Mouse (Mus musculus): ENCODE measurements around the gene Ptrh1. TPM values are rescaled to one million over a fixed set of nuclear protein-coding genes. Genes with fewer than 3 reads are reported as not detected.

The Ptrh1 gene
- polyA plus RNA-seq, 1 experiment from 2014 or later = 3.9 TPM

GRCm38 (mm10) chr2:32779714-32780113, 4.1 kb downstream of the Ptrh1 start:
- no peak for ATAC-seq (ENCODE audit: insufficient read depth, low FRiP score)
- no peaks in the 10 kb centered on the region for H3K9me3 ChIP-seq (replicated peaks; ENCODE audit: control insufficient read depth, low read length)
- no peaks in the 10 kb centered on the region for H3K36me3 ChIP-seq (ENCODE audit: control insufficient read depth, insufficient read depth, low read length)
- H3K27me3 ChIP-seq (ENCODE audit: control insufficient read depth, insufficient read depth, low read length) = no peaks in the 10 kb centered on the region
- H3K27ac ChIP-seq (ENCODE audit: low read length) = no peak overlapping the region
- H3K4me3 ChIP-seq (replicated peaks; ENCODE audit: low read length) = no peak overlapping the region
- H3K4me2 ChIP-seq (ENCODE audit: low read depth, low read length) = no peak overlapping the region
- peaks cover 12% of the 10 kb centered on the region for H3K4me1 ChIP-seq (ENCODE audit: control insufficient read depth, insufficient read depth, low read length)
- WGBS = 91% methylated on average over 6 of the region's 6 CpGs
- H3K9ac ChIP-seq (ENCODE audit: low read length) = no peak overlapping the region

DNA sequence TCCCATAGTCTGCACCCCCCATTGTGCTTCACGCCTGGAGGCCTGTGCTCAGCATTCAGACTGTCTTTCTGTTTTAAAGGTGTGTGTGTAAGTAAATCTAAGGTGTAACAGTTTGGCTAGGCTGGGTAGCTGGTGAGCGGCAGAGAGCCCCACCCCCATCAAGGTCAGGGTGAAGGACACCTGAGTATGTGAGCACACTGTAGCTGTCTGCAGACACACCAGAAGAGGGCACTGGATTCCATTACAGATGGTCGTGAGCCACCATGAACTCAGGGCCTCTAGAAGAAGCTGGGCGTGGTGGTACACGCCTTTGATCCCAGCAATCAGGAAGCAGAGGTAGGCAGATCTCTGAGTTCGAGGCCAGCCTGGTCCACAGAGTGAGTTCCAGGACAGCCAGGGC, 6.1 kb downstream of the Ptrh1 start:
- Histone ChIP-seq H3K4me1 (ENCODE audit: control insufficient read depth, insufficient read depth, low read length) (0 out of 2 replicates have a peak, but pooled peaks cover under 1% of the 10 kb centered on the region), H3K27ac (ENCODE audit: low read length) (no peak overlapping the region), H3K4me3 (replicated peaks; ENCODE audit: low read length) (no peak overlapping the region), H3K4me2 (ENCODE audit: low read depth, low read length) (no peak overlapping the region), H3K9ac (ENCODE audit: low read length) (no peak overlapping the region), H3K27me3 (ENCODE audit: control insufficient read depth, insufficient read depth, low read length) (no peaks in the 10 kb centered on the region), H3K36me3 (ENCODE audit: control insufficient read depth, insufficient read depth, low read length) (no peaks in the 10 kb centered on the region), H3K9me3 (replicated peaks; ENCODE audit: control insufficient read depth, low read length) (no peaks in the 10 kb centered on the region)
- 67% methylated on average over 6 of the region's 6 CpGs for WGBS
- no peak for ATAC-seq (ENCODE audit: insufficient read depth, low FRiP score)

DNA sequence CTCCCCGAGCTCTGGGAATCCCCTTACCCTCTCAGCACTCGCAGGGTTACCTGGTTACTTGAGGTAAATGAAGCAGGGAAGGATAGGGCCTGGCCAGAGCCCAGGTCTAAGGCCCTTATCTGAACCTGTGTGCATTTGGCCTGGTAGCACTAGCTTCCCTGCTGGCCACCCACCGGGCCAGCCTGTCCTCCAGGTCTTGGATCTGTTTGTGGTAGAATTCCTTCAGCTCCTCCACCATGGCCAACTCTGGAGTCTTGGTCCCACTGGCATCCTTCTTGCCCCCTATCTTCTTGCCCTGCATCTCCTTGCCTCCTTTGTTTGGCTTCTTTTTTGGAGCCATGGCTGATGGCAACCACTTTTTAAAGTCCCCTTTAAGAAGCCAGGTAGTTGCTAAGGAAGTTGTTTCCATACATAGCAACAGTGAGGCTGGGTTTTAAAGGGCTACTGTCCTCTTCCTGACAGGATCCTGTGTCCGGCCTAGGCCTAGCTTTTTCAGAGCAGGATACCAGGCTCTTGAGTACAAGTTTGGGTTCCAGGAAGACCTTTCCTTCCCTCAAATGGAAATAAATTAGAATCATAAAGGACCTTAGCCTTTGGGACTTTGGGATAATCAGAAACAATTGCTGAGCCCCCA, 8.6 kb downstream of the Ptrh1 start, which contains the start of gene Cfap157:
Gene Cfap157, minus strand, starts transcription at position 381 of the 634 bp plus-strand sequence.
- no peak for ATAC-seq (ENCODE audit: insufficient read depth, low FRiP score)
- Histone ChIP-seq H3K27me3 (ENCODE audit: control insufficient read depth, insufficient read depth, low read length) (no peaks in the 10 kb centered on the region), H3K36me3 (ENCODE audit: control insufficient read depth, insufficient read depth, low read length) (no peaks in the 10 kb centered on the region), H3K4me3 (replicated peaks; ENCODE audit: low read length) (no peak within 1 kb of the TSS), H3K27ac (ENCODE audit: low read length) (no peak within 1 kb of the TSS), H3K4me1 (ENCODE audit: control insufficient read depth, insufficient read depth, low read length) (no peaks in the 10 kb centered on the region), H3K9me3 (replicated peaks; ENCODE audit: control insufficient read depth, low read length) (no peaks in the 10 kb centered on the region), H3K4me2 (ENCODE audit: low read depth, low read length) (no peak within 1 kb of the TSS), H3K9ac (ENCODE audit: low read length) (no peak within 1 kb of the TSS)
- WGBS = 53% methylated on average over 4 of the region's 4 CpGs

DNA sequence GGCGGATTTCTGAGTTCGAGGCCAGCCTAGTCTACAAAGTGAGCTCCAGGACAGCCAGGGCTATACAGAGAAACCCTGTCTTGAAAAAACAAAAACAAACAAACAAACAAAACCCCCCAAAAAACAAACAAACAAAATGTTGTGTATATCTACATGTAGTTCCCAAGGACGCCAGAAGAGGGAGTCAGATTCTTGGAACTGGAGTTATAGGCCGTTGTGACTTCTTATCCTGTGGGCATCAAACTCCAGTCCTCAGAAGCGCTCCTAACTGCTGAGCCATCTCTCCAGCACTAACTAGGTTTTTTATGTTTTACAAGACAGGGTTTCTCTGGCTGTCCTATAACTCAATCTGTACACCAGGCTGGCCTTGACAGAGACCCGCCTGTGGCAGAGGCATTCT, 11.6 kb downstream of the Ptrh1 start:
- WGBS = 61% methylated on average over 6 of the region's 6 CpGs
- H3K9me3 ChIP-seq (replicated peaks; ENCODE audit: control insufficient read depth, low read length) = no peaks in the 10 kb centered on the region
- H3K4me2 ChIP-seq (ENCODE audit: low read depth, low read length) = no peak overlapping the region
- no peak overlapping the region for H3K4me3 ChIP-seq (replicated peaks; ENCODE audit: low read length)
- no peak overlapping the region for H3K9ac ChIP-seq (ENCODE audit: low read length)
- H3K36me3 ChIP-seq (ENCODE audit: control insufficient read depth, insufficient read depth, low read length) = no peaks in the 10 kb centered on the region
- no peaks in the 10 kb centered on the region for H3K27me3 ChIP-seq (ENCODE audit: control insufficient read depth, insufficient read depth, low read length)
- no peaks in the 10 kb centered on the region for H3K4me1 ChIP-seq (ENCODE audit: control insufficient read depth, insufficient read depth, low read length)
- no peak for ATAC-seq (ENCODE audit: insufficient read depth, low FRiP score)
- no peak overlapping the region for H3K27ac ChIP-seq (ENCODE audit: low read length)

DNA sequence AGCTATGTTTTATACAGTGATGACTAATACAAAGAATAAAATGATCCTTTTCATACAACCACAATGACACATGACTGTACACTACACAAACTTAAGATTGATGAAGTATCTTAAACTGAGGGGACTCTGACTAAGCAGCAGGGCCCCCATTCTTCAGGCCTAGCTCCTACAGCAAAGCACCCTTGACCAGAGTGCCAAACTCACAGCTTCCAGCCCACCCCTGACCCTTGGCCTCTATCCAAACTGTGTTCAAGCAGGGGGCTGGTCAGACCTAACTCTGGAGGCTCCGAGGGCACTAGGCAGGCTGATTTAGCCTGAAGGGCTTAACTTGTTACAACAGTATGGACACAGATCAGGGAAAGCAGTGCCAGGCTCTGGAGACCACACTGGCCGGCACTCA, 13.0 kb downstream of the Ptrh1 start:
- Histone ChIP-seq H3K4me2 (ENCODE audit: low read depth, low read length) (no peak overlapping the region), H3K27ac (ENCODE audit: low read length) (no peak overlapping the region), H3K9me3 (replicated peaks; ENCODE audit: control insufficient read depth, low read length) (no peaks in the 10 kb centered on the region), H3K4me3 (replicated peaks; ENCODE audit: low read length) (no peak overlapping the region), H3K4me1 (ENCODE audit: control insufficient read depth, insufficient read depth, low read length) (no peaks in the 10 kb centered on the region), H3K9ac (ENCODE audit: low read length) (no peak overlapping the region), H3K36me3 (ENCODE audit: control insufficient read depth, insufficient read depth, low read length) (no peaks in the 10 kb centered on the region), H3K27me3 (ENCODE audit: control insufficient read depth, insufficient read depth, low read length) (no peaks in the 10 kb centered on the region)
- no peak for ATAC-seq (ENCODE audit: insufficient read depth, low FRiP score)
- WGBS = 45% methylated on average over 2 of the region's 2 CpGs

DNA sequence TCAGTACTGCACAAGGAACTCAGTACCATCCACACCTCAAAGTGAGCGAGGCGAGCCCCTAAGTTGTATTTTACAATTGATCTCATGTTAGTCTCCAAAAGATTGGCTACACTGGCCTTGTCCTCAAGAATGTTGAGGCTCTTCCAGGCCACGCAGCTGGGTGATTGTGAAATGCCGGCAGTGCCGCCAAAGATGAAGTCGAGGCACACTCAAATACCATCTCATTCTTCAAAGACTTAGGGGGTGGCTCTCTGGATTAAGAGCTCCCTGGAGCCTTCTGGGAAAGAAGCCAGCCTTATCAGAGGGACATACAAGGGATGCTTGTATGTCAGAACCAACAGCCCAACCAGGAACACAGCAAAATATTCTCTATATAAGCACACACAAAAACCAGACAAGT, 15.7 kb downstream of the Ptrh1 start:
- Histone ChIP-seq H3K4me2 (ENCODE audit: low read depth, low read length) (no peak overlapping the region), H3K27ac (ENCODE audit: low read length) (no peak overlapping the region), H3K27me3 (ENCODE audit: control insufficient read depth, insufficient read depth, low read length) (no peaks in the 10 kb centered on the region), H3K9ac (ENCODE audit: low read length) (no peak overlapping the region), H3K4me3 (replicated peaks; ENCODE audit: low read length) (no peak overlapping the region), H3K9me3 (replicated peaks; ENCODE audit: control insufficient read depth, low read length) (no peaks in the 10 kb centered on the region), H3K36me3 (ENCODE audit: control insufficient read depth, insufficient read depth, low read length) (no peaks in the 10 kb centered on the region), H3K4me1 (ENCODE audit: control insufficient read depth, insufficient read depth, low read length) (no peaks in the 10 kb centered on the region)
- no peak for ATAC-seq (ENCODE audit: insufficient read depth, low FRiP score)
- 65% methylated on average over 6 of the region's 6 CpGs for WGBS

- Histone ChIP-seq H3K36me3 (ENCODE audit: control insufficient read depth, insufficient read depth, low read length) (peaks cover 8% of the 10 kb centered on the region), H3K4me2 (ENCODE audit: low read depth, low read length) (no peak overlapping the region), H3K9ac (ENCODE audit: low read length) (no peak overlapping the region), H3K27ac (ENCODE audit: low read length) (no peak overlapping the region), H3K4me3 (replicated peaks; ENCODE audit: low read length) (no peak overlapping the region), H3K9me3 (replicated peaks; ENCODE audit: control insufficient read depth, low read length) (no peaks in the 10 kb centered on the region), H3K27me3 (ENCODE audit: control insufficient read depth, insufficient read depth, low read length) (no peaks in the 10 kb centered on the region), H3K4me1 (ENCODE audit: control insufficient read depth, insufficient read depth, low read length) (no peaks in the 10 kb centered on the region)
- WGBS = 87% methylated on average over 13 of the region's 13 CpGs
- no peak for ATAC-seq (ENCODE audit: insufficient read depth, low FRiP score)
These were observed 20.3 kb downstream of the Ptrh1 start for GRCm38 (mm10) chr2:32795748-32796418.

GRCm38 (mm10) chr2:32798251-32798962, 22.8 kb downstream of the Ptrh1 start:
- H3K36me3 ChIP-seq (ENCODE audit: control insufficient read depth, insufficient read depth, low read length) = peaks cover 8% of the 10 kb centered on the region
- H3K27me3 ChIP-seq (ENCODE audit: control insufficient read depth, insufficient read depth, low read length) = no peaks in the 10 kb centered on the region
- H3K4me1 ChIP-seq (ENCODE audit: control insufficient read depth, insufficient read depth, low read length) = no peaks in the 10 kb centered on the region
- H3K27ac ChIP-seq (ENCODE audit: low read length) = no peak overlapping the region
- ATAC-seq (ENCODE audit: insufficient read depth, low FRiP score) = no peak
- H3K4me2 ChIP-seq (ENCODE audit: low read depth, low read length) = no peak overlapping the region
- H3K9me3 ChIP-seq (replicated peaks; ENCODE audit: control insufficient read depth, low read length) = no peaks in the 10 kb centered on the region
- H3K4me3 ChIP-seq (replicated peaks; ENCODE audit: low read length) = no peak overlapping the region
- WGBS = 52% methylated on average over 10 of the region's 10 CpGs
- no peak overlapping the region for H3K9ac ChIP-seq (ENCODE audit: low read length)

Data from stomach, embryonic 16.5 days (tissue).